Mouse (Mus musculus): ENCODE measurements around the gene Rgl2. TPM values are rescaled to one million over a fixed set of nuclear protein-coding genes. Genes with fewer than 3 reads are reported as not detected.
A peak's percentile ranks its signal among the peaks of the same experiment; 100 is the strongest.
"Not testable (repeated sequence)": the region's sequence is repeated elsewhere in the genome, so short reads cannot be mapped to it uniquely, and the experiment has no call there.

Gene Rgl2
- polyA plus RNA-seq, 1 experiment from 2014 or later = 44.7 TPM

DNA sequence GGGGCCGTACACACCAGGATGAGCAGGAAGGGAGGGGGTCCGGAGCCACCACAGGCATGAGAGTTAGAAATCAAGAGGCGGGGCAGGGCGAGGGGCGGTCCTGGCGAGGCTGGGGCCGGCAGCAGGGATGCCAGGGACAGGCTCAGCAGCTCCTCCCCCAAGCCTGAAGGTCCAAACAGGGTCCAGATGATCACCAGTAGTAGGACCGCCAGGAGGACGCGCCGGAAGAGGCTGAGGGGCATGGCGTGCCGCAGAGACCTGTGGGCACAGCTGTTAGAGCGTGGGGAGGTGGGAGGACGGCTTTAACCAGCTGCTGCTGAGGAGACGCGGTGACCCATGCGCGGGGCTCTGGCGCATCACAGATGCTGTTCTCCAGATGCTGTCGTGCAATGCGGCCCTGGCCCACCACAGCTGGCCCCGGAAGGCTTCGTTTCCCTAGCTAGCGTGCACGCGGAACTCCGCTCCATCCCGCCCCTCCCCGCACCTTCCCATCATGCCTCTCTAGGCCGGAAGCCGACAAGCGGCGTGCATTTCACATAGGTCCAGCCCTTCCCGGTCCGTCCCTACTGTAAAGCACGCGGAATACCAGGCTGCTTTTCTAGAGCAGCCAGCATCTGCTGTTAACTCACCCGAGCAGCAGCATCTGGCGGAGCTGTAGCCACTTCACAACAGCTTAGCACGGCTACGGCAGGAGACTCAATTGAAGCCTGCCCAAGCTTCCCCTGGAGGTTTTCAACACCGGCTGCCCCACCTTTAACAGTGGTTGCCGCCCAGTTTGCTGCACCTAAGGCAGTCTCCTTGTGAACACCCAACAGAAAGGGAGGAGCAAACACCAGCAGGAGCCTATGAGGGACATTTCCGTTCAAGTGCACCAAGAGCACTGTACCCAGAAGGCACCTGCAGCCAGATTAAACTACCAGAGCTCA is 21.9 kb downstream of the Rgl2 start, which contains the start of gene B3galt4:
Gene B3galt4 (minus strand): TSS at position 468 of the 926 bp plus-strand sequence.
- no peaks in the 10 kb centered on the region; the same call in 1 of the 2 replicates for H3K36me3 ChIP-seq (ENCODE audit: control insufficient read depth, insufficient read depth, low read length)
- peak within 1 kb of the TSS; percentile 57 for H3K4me3 ChIP-seq (replicated peaks; ENCODE audit: low read length)
- H3K4me2 ChIP-seq (ENCODE audit: low read depth, low read length) = peak within 1 kb of the TSS; percentile 87
- peak within 1 kb of the TSS; percentile 77 for H3K9ac ChIP-seq (ENCODE audit: low read length)
- 1% methylated on average over 45 of the region's 45 CpGs for WGBS
- H3K27ac ChIP-seq (ENCODE audit: low read length) = peak within 1 kb of the TSS; percentile 94
- no peaks in the 10 kb centered on the region for H3K27me3 ChIP-seq (ENCODE audit: control insufficient read depth, insufficient read depth, low read length)
- H3K9me3 ChIP-seq (replicated peaks; ENCODE audit: control insufficient read depth, low read length) = no peaks in the 10 kb centered on the region
- ATAC-seq (ENCODE audit: insufficient read depth, low FRiP score) = peak; percentile 76
- peaks cover 41% of the 10 kb centered on the region for H3K4me1 ChIP-seq (ENCODE audit: control insufficient read depth, insufficient read depth, low read length)

DNA sequence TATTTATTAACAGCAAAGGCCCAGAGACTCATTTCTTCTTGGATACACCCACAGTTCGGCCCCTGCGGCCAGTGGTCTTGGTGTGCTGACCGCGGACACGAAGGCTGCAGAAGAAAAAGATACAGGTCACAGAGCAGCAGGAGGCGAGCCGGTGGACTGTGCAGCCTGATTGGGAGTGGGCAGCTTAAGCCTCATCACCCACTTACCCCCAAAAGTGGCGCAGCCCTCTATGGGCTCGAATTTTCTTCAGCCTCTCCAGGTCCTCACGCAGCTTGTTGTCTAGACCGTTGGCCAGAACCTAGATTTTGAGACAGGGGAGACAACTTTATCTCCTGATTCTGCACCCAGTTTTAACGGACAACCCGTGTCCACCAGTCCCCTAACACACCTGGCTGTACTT is 22.7 kb downstream of the Rgl2 start:
- H3K4me1 ChIP-seq (ENCODE audit: control insufficient read depth, insufficient read depth, low read length) = peaks cover 46% of the 10 kb centered on the region
- not testable (repeated sequence) for H3K27me3 ChIP-seq (ENCODE audit: control insufficient read depth, insufficient read depth, low read length); H3K9me3 ChIP-seq (replicated peaks; ENCODE audit: control insufficient read depth, low read length); H3K36me3 ChIP-seq (ENCODE audit: control insufficient read depth, insufficient read depth, low read length); H3K9ac ChIP-seq (ENCODE audit: low read length); ATAC-seq (ENCODE audit: insufficient read depth, low FRiP score)
- peak overlapping the region; percentile 57; the same call in 1 of the 2 replicates for H3K4me3 ChIP-seq (replicated peaks; ENCODE audit: low read length)
- peak overlapping the region; percentile 94; the same call in 1 of the 2 replicates for H3K27ac ChIP-seq (ENCODE audit: low read length)
- 73% methylated on average over 13 of the region's 13 CpGs for WGBS
- H3K4me2 ChIP-seq (ENCODE audit: low read depth, low read length) = peak overlapping the region; percentile 87

DNA sequence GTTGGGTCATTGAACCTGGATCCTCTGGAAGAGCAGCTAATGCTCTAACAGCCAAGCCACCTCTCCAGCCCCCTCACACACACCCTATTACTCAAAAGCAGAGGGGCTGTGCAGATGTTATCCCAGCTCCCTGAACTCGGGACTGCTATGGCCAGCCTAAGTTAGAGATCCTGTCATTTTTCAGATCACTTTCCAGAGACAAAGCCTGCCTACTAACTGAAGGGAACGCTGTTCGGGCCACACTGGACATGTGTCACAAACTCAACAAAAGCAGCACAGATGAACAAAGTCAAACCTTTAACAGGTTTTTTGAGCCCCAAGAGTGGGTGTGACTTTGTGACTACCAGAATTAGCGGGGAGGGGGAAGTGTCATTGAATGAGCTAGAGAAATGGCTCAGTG is 23.5 kb downstream of the Rgl2 start:
- H3K36me3 ChIP-seq (ENCODE audit: control insufficient read depth, insufficient read depth, low read length) = no peaks in the 10 kb centered on the region; the same call in 1 of the 2 replicates
- H3K9ac ChIP-seq (ENCODE audit: low read length) = peak overlapping the region; percentile 0; the same call in 1 of the 2 replicates
- no peaks in the 10 kb centered on the region for H3K9me3 ChIP-seq (replicated peaks; ENCODE audit: control insufficient read depth, low read length)
- H3K27ac ChIP-seq (ENCODE audit: low read length) = 0 out of 2 replicates have a peak overlapping the region, but pooled peaks have one; percentile 12
- no peak overlapping the region for H3K4me3 ChIP-seq (replicated peaks; ENCODE audit: low read length)
- peak overlapping the region; percentile 97; the same call in 1 of the 2 replicates for H3K4me2 ChIP-seq (ENCODE audit: low read depth, low read length)
- no peak for ATAC-seq (ENCODE audit: insufficient read depth, low FRiP score)
- peaks cover 46% of the 10 kb centered on the region for H3K4me1 ChIP-seq (ENCODE audit: control insufficient read depth, insufficient read depth, low read length)
- H3K27me3 ChIP-seq (ENCODE audit: control insufficient read depth, insufficient read depth, low read length) = no peaks in the 10 kb centered on the region
- WGBS = 80% methylated on average over 4 of the region's 4 CpGs

DNA sequence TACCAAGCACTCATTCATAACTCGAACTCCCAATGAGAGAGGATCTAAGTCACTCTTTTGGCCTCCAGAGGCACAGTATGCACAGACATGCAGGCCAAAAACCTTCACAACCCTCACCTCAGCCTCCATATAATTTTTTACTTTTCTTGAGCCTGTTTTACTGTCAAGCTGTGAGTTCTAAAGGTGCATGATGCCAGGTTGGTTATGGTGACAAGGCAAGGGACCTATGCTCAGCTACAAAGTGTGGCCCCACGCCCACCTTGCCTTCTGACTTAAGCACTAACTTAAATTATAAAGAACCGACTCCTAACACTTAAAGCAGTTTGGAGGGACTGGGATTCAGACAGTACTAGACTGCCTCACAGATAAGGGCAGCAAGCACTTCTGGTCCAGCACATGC is 24.0 kb downstream of the Rgl2 start:
- Histone ChIP-seq H3K4me1 (ENCODE audit: control insufficient read depth, insufficient read depth, low read length) (peaks cover 46% of the 10 kb centered on the region), H3K27ac (ENCODE audit: low read length) (0 out of 2 replicates have a peak overlapping the region, but pooled peaks have one; percentile 12), H3K4me2 (ENCODE audit: low read depth, low read length) (peak overlapping the region; percentile 97), H3K36me3 (ENCODE audit: control insufficient read depth, insufficient read depth, low read length) (no peaks in the 10 kb centered on the region; the same call in 1 of the 2 replicates), H3K4me3 (replicated peaks; ENCODE audit: low read length) (no peak overlapping the region), H3K9me3 (replicated peaks; ENCODE audit: control insufficient read depth, low read length) (no peaks in the 10 kb centered on the region), H3K27me3 (ENCODE audit: control insufficient read depth, insufficient read depth, low read length) (no peaks in the 10 kb centered on the region), H3K9ac (ENCODE audit: low read length) (peak overlapping the region; percentile 0; the same call in 1 of the 2 replicates)
- 65% methylated on average over 3 of the region's 3 CpGs for WGBS
- no peak for ATAC-seq (ENCODE audit: insufficient read depth, low FRiP score)

DNA sequence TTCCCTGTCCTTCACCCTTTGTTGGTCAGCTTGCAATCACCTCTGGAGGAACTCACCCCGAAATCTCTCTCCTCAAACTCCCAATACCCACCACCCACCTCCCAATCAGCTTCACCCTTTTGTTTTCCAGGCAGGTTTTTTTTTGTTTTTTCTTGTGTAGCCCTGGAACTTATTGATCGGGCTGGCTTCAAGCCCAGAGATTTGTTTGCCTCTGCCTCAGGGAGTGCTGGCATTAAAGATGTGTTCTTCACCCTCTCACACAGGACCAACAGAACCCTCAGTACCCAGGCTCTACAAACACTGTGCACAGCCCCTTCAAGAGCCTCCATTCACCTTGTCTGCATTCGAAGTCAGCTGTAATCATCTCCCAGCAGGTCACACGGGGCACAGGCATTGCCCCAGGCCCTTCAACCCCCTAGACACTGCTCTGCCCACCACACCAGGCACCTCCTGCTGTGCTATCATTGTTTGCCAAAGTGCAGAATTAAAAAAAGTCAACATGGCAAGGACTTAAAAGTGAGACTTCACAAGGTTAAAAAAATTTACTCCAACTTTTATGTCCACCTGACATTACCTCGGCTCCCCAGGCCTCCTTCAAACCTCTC is 24.7 kb downstream of the Rgl2 start:
- H3K36me3 ChIP-seq (ENCODE audit: control insufficient read depth, insufficient read depth, low read length) = peaks cover 4% of the 10 kb centered on the region; the same call in 1 of the 2 replicates
- no peaks in the 10 kb centered on the region for H3K27me3 ChIP-seq (ENCODE audit: control insufficient read depth, insufficient read depth, low read length)
- peaks cover 46% of the 10 kb centered on the region for H3K4me1 ChIP-seq (ENCODE audit: control insufficient read depth, insufficient read depth, low read length)
- peak overlapping the region; percentile 98 for H3K9ac ChIP-seq (ENCODE audit: low read length)
- WGBS = 31% methylated on average over 5 of the region's 5 CpGs
- ATAC-seq (ENCODE audit: insufficient read depth, low FRiP score) = no peak
- peak overlapping the region; percentile 97 for H3K4me2 ChIP-seq (ENCODE audit: low read depth, low read length)
- H3K4me3 ChIP-seq (replicated peaks; ENCODE audit: low read length) = peak overlapping the region; percentile 97
- peak overlapping the region; percentile 92 for H3K27ac ChIP-seq (ENCODE audit: low read length)
- H3K9me3 ChIP-seq (replicated peaks; ENCODE audit: control insufficient read depth, low read length) = no peaks in the 10 kb centered on the region

DNA sequence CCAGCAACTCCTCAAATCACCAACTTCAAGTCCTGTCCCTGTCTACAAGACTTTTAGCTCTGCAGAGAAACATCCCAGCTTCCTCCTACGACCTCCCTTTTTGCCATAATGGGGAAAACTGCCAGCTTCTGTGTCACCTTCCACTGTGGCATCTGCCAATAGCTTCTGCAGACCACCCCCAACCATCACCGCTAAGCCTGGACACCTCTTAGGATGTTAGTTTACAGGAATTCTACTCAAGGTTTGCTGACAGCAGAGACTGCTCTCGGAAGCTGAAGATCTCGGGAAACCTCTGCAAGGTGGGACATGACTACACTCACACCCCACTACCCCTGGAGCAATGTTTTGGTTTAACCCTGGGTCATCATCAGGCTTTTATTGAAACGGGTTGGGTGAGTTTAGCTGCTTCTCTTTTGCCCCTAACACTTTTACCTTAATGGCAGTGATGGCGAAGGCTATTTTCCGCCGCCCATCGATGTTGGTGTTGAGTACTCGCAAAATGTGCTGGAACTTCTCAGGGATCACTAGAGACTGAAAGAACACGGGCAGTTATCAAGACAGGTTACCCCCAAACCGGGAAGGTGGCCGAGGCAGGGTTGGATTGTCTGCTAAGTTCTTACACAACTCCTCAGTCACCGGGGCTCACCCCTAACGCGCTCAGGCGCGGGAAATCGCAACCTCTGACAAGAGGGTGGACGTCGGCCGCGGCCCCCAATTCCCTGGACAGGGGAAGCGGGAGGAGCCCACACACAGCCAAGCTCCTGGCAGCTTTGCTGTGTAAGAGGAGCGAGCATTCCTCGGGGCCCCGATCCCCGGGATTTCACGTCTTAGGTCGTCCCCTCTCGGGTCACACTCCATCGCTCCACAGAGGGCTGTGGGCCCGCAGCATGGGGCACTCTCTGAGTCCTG is 25.6 kb downstream of the Rgl2 start:
- peak overlapping the region; percentile 97 for H3K4me3 ChIP-seq (replicated peaks; ENCODE audit: low read length)
- peaks cover 12% of the 10 kb centered on the region; the same call in 1 of the 2 replicates for H3K36me3 ChIP-seq (ENCODE audit: control insufficient read depth, insufficient read depth, low read length)
- peak; percentile 6; the same call in 1 of the 2 replicates for ATAC-seq (ENCODE audit: insufficient read depth, low FRiP score)
- H3K27ac ChIP-seq (ENCODE audit: low read length) = peak overlapping the region; percentile 92
- WGBS = under 1% methylated on average over 33 of the region's 33 CpGs
- peak overlapping the region; percentile 98 for H3K9ac ChIP-seq (ENCODE audit: low read length)
- H3K4me2 ChIP-seq (ENCODE audit: low read depth, low read length) = peak overlapping the region; percentile 97
- H3K4me1 ChIP-seq (ENCODE audit: control insufficient read depth, insufficient read depth, low read length) = peaks cover 45% of the 10 kb centered on the region
- no peaks in the 10 kb centered on the region for H3K27me3 ChIP-seq (ENCODE audit: control insufficient read depth, insufficient read depth, low read length)
- no peaks in the 10 kb centered on the region for H3K9me3 ChIP-seq (replicated peaks; ENCODE audit: control insufficient read depth, low read length)

DNA sequence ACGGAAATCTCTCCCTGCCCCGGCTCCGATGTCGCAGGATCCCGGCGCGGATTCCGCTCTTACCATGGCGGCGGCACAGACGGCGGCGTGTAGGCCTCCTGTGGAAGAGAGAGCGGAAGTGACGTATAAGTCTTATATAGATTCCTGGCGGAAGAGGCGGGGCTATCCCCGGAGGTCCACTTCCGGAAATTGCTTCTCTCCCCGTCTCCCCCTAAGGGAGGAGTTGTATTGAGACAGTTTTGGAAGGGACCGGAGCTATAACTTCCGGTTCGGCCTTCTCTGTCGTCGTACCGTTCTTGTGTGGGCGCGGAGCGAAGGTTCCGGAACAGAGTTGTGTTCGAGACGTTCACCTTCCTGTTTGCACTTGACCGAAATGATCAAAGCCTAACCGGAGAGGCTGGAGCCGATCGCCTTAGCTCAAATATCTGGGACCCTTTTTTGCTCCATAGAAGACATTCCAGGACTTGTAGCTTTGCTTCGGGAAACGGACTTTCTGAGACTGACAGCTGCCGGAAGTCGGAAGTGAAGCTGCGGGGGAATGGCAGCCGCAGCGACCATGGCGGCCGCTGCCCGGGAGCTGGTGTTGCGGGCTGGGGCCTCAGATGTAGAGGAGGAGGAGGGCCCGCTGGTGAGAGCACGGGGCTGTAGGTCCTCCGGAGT is 26.3 kb downstream of the Rgl2 start, which contains the start of the genes Vps52 and Rps18:
Gene Vps52 (plus strand): TSS at position 258 of the 660 bp plus-strand sequence.
Gene Rps18 (minus strand): TSS at position 447 of the 660 bp plus-strand sequence.
- Histone ChIP-seq H3K9ac (ENCODE audit: low read length) (peak within 1 kb of the TSS; percentile 98), H3K27me3 (ENCODE audit: control insufficient read depth, insufficient read depth, low read length) (no peaks in the 10 kb centered on the region), H3K27ac (ENCODE audit: low read length) (peak within 1 kb of the TSS; percentile 92), H3K4me2 (ENCODE audit: low read depth, low read length) (peak within 1 kb of the TSS; percentile 97), H3K4me1 (ENCODE audit: control insufficient read depth, insufficient read depth, low read length) (peaks cover 37% of the 10 kb centered on the region), H3K36me3 (ENCODE audit: control insufficient read depth, insufficient read depth, low read length) (peaks cover 12% of the 10 kb centered on the region; the same call in 1 of the 2 replicates), H3K9me3 (replicated peaks; ENCODE audit: control insufficient read depth, low read length) (no peaks in the 10 kb centered on the region), H3K4me3 (replicated peaks; ENCODE audit: low read length) (peak within 1 kb of the TSS; percentile 97)
- under 1% methylated on average over 50 of the region's 50 CpGs for WGBS
- ATAC-seq (ENCODE audit: insufficient read depth, low FRiP score) = peak; percentile 91

DNA sequence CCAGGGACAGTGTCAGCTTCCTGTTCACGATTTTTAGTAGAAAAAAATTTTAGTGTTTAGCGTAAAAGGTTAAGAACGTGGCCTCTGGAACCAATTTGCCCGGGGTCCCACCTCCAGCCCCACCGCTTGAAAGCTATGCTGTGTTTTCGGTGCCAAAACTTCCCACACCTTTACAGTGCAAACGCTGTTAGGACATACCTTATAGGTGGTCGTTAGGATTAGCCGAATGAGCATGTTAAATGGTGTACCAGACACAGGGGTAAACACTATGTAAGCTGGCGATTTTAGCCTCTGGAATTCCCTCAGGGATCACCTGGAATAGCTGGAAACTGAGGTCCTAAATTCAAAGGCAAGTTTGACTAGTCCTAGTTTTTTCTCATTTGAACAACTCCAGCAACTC is 27.0 kb downstream of the Rgl2 start:
- peaks cover 37% of the 10 kb centered on the region for H3K4me1 ChIP-seq (ENCODE audit: control insufficient read depth, insufficient read depth, low read length)
- no peaks in the 10 kb centered on the region for H3K9me3 ChIP-seq (replicated peaks; ENCODE audit: control insufficient read depth, low read length)
- ATAC-seq (ENCODE audit: insufficient read depth, low FRiP score) = no peak
- peak overlapping the region; percentile 75 for H3K4me2 ChIP-seq (ENCODE audit: low read depth, low read length)
- H3K4me3 ChIP-seq (replicated peaks; ENCODE audit: low read length) = peak overlapping the region; percentile 97
- H3K36me3 ChIP-seq (ENCODE audit: control insufficient read depth, insufficient read depth, low read length) = peaks cover 12% of the 10 kb centered on the region; the same call in 1 of the 2 replicates
- no peak overlapping the region for H3K27ac ChIP-seq (ENCODE audit: low read length)
- 7% methylated on average over 10 of the region's 10 CpGs for WGBS
- H3K9ac ChIP-seq (ENCODE audit: low read length) = peak overlapping the region; percentile 81
- no peaks in the 10 kb centered on the region for H3K27me3 ChIP-seq (ENCODE audit: control insufficient read depth, insufficient read depth, low read length)

All from stomach, embryonic 16.5 days (tissue).